Mouse (Mus musculus) bone marrow, adult 2 months (tissue): Measurements from ENCODE around the gene Rpa1.

ENCODE experiments used
- CTCF ChIP-seq: fragments of 200-500 bp; IDR thresholded peaks from 2 replicates; pipeline ENCODE4 v1.5.1; 2011; ENCODE audit warnings: low read length, control low read depth; ENCODE audit not compliant: control insufficient read depth, insufficient read depth
- POLR2A ChIP-seq: fragments of 200-500 bp; IDR thresholded peaks from 2 replicates; pipeline ENCODE4 v1.6.1; 2011; ENCODE audit warnings: low read depth, mild to moderate bottlenecking, control low read depth, low read length, borderline replicate concordance; ENCODE audit not compliant: control insufficient read depth

DNA sequence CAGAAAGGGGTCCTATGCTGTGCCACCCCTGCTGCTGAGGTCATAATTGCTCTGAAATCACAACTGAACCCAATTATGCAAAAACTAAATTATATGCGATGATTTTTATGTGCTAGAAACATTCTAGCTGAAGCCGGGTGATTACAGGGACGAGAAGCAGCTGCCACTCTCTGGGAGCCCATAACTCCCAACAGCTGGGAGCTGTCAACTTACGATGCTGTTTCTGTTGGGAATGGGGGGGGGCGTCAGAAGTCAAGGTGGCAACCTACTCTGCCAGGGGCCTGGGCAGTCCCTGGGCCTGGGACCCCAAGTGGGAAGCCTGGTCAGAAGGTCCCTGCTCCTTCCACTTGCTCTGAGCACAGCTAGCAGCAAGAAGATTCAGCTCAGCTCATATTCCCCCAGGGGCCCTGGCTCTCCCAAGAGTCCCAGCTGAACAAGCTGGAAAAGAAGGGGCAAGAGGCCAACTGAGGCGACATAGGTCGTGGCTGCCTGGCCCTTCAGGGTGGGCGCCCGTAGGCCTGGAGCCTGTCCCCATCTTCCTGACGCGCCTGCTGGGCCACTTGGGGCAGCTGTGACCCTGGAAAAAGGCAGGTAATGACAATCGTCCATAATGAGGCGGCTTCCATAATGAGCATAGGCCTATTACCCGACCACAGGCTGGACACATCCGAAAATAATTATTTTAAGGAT, 84.7 kb downstream of the Rpa1 start:
- TF ChIP-seq POLR2A: no peak
- no peak for TF ChIP-seq CTCF
